Mouse (Mus musculus) MEL (cell line): ENCODE measurements around the gene Elovl5. TPM values are rescaled to one million over a fixed set of nuclear protein-coding genes. Genes with fewer than 3 reads are reported as not detected.

Experiments
- DNase-seq: peaks from one replicate; pipeline ENCODE4 v3.0.0; 2011; ENCODE audit warnings: low read depth, low spot score
- H3K27ac ChIP-seq: 2 replicates; pipeline ENCODE4 v1.5.1; 2012; ENCODE audit warnings: low read depth, mild to moderate bottlenecking, control low read depth, low read length, moderate library complexity; ENCODE audit not compliant: control insufficient read depth
- H3K27me3 ChIP-seq, 2 experiments: fragments of 150-350 bp in 1 of 2; sonication (generic) in 1 of 2; 2 replicates each; pipeline ENCODE4 v1.6.1; 2012; ENCODE audit warnings: low read length in 2 of 2, mild to moderate bottlenecking in 2 of 2, improper control_type of control experiment in 1 of 2, moderate library complexity in 1 of 2; ENCODE audit not compliant: insufficient read depth in 2 of 2, control insufficient read depth in 1 of 2
- H3K36me3 ChIP-seq, 2 experiments: 2 replicates each; pipeline ENCODE4 v1.6.1; 2012 to 2014; ENCODE audit warnings: low read length in 2 of 2, improper control_type of control experiment in 1 of 2, inconsistent platforms in 1 of 2, mild to moderate bottlenecking in 1 of 2; ENCODE audit not compliant: insufficient read depth in 2 of 2, control insufficient read depth in 1 of 2
- H3K4me1 ChIP-seq, 2 experiments: fragments of 150-350 bp in 1 of 2; sonication (generic) in 1 of 2; 2 replicates each; pipeline ENCODE4 v1.6.1; 2012; ENCODE audit warnings: low read length in 2 of 2, improper control_type of control experiment in 1 of 2, mild to moderate bottlenecking in 1 of 2; ENCODE audit not compliant: insufficient read depth in 2 of 2, control insufficient read depth in 1 of 2
- H3K4me3 ChIP-seq, 2 experiments: fragments of 150-350 bp in 1 of 2; sonication (generic) in 1 of 2; 2 replicates each; pipeline ENCODE4 v1.5.1; 2012; ENCODE audit warnings: low read depth in 2 of 2, low read length in 2 of 2, mild to moderate bottlenecking in 2 of 2, moderate library complexity in 2 of 2, control low read depth in 1 of 2, improper control_type of control experiment in 1 of 2; ENCODE audit not compliant: control insufficient read depth in 1 of 2, insufficient read depth in 1 of 2
- H3K79me2 ChIP-seq: 2 replicates; pipeline ENCODE4 v1.6.1; 2012; ENCODE audit warnings: mild to moderate bottlenecking, low read length, moderate library complexity; ENCODE audit not compliant: control insufficient read depth, poor library complexity, insufficient read depth
- H3K9ac ChIP-seq: 2 replicates; pipeline ENCODE4 v1.6.1; 2012; ENCODE audit warnings: low read depth, mild to moderate bottlenecking, control low read depth, low read length, moderate library complexity; ENCODE audit not compliant: control insufficient read depth, poor library complexity, severe bottlenecking
- H3K9me3 ChIP-seq: fragments of 150-350 bp; sonication (generic); replicated peaks from 2 replicates; pipeline ENCODE4 v1.6.1; 2012; ENCODE audit warnings: mild to moderate bottlenecking, low read length, improper control_type of control experiment, moderate library complexity; ENCODE audit not compliant: insufficient read depth
- BHLHE40 ChIP-seq: IDR thresholded peaks from 2 replicates; pipeline ENCODE4 v1.6.1; 2012; ENCODE audit warnings: low read depth, mild to moderate bottlenecking, inconsistent platforms, low read length, improper control_type of control experiment, borderline replicate concordance
- CHD1 ChIP-seq: IDR thresholded peaks from 2 replicates; pipeline ENCODE4 v1.6.1; 2012; ENCODE audit warnings: low read depth, mild to moderate bottlenecking, inconsistent platforms, low read length, improper control_type of control experiment
- CTCF ChIP-seq, 3 experiments: IDR thresholded peaks in 2 of 3; conservative IDR thresholded peaks in 1 of 3; 2 replicates each; pipeline ENCODE4 v1.5.1; 2011 to 2012; ENCODE audit warnings: low read length in 3 of 3, low read depth in 2 of 3, mild to moderate bottlenecking in 2 of 3, improper control_type of control experiment in 1 of 3, inconsistent platforms in 1 of 3, mixed read lengths in 1 of 3, moderate library complexity in 1 of 3; ENCODE audit not compliant: control insufficient read depth in 1 of 3, insufficient read depth in 1 of 3, poor library complexity in 1 of 3, severe bottlenecking in 1 of 3
- E2F4 ChIP-seq: IDR thresholded peaks from 2 replicates; pipeline ENCODE4 v1.6.1; 2011; ENCODE audit warnings: low read depth, low read length, improper control_type of control experiment, borderline replicate concordance
- EP300 ChIP-seq, 2 experiments: IDR thresholded peaks; 2 replicates each; pipeline ENCODE4 v1.6.1; 2011; ENCODE audit warnings: improper control_type of control experiment in 2 of 2, low read length in 2 of 2, low read depth in 1 of 2, mild to moderate bottlenecking in 1 of 2
- GABPA ChIP-seq: IDR thresholded peaks from 2 replicates; pipeline ENCODE4 v1.6.1; 2012; ENCODE audit warnings: low read depth, mild to moderate bottlenecking, inconsistent platforms, low read length, improper control_type of control experiment, moderate library complexity
- GATA1 ChIP-seq: IDR thresholded peaks from 2 replicates; pipeline ENCODE4 v1.6.1; 2011; ENCODE audit warnings: low read depth, low read length, improper control_type of control experiment
- HCFC1 ChIP-seq: IDR thresholded peaks from 2 replicates; pipeline ENCODE4 v1.6.1; 2012; ENCODE audit warnings: low read depth, mild to moderate bottlenecking, inconsistent platforms, low read length, improper control_type of control experiment, moderate library complexity
- JUND ChIP-seq: IDR thresholded peaks from 2 replicates; pipeline ENCODE4 v1.6.1; 2011; ENCODE audit warnings: low read depth, mild to moderate bottlenecking, improper control_type of control experiment, low read length
- KAT2A ChIP-seq: conservative IDR thresholded peaks from 2 replicates; pipeline ENCODE4 v1.6.1; 2012; ENCODE audit warnings: low read depth, low read length, improper control_type of control experiment, inconsistent platforms
- MAFK ChIP-seq: IDR thresholded peaks from 2 replicates; pipeline ENCODE4 v1.6.1; 2011; ENCODE audit warnings: low read depth, mild to moderate bottlenecking, low read length, improper control_type of control experiment, borderline replicate concordance
- MYB ChIP-seq: IDR thresholded peaks from 2 replicates; pipeline ENCODE4 v1.6.1; 2011; ENCODE audit warnings: mild to moderate bottlenecking, low read depth, low read length, improper control_type of control experiment
- MYC ChIP-seq: IDR thresholded peaks from 2 replicates; pipeline ENCODE4 v1.6.1; 2011; ENCODE audit warnings: low read depth, mild to moderate bottlenecking, low read length, improper control_type of control experiment, moderate library complexity
- NELFE ChIP-seq: IDR thresholded peaks from 2 replicates; pipeline ENCODE4 v1.6.1; 2011; ENCODE audit warnings: low read depth, low read length, improper control_type of control experiment
- POLR2A ChIP-seq, 2 experiments: IDR thresholded peaks; 2 replicates each; pipeline ENCODE4 v1.6.1; 2011 to 2012; ENCODE audit warnings: low read length in 2 of 2, mild to moderate bottlenecking in 2 of 2, control low read depth in 1 of 2, improper control_type of control experiment in 1 of 2, low read depth in 1 of 2, moderate library complexity in 1 of 2; ENCODE audit not compliant: control insufficient read depth in 1 of 2, insufficient read depth in 1 of 2, poor library complexity in 1 of 2
- POLR2AphosphoS2 ChIP-seq: IDR thresholded peaks from 2 replicates; pipeline ENCODE4 v1.6.1; 2011; ENCODE audit warnings: low read length, improper control_type of control experiment
- POLR2AphosphoS5 ChIP-seq: IDR thresholded peaks from 2 replicates; pipeline ENCODE4 v1.6.1; 2012; ENCODE audit warnings: low read depth, borderline replicate concordance, mild to moderate bottlenecking, inconsistent platforms, low read length, moderate library complexity, mixed read lengths
- RAD21 ChIP-seq: IDR thresholded peaks from 2 replicates; pipeline ENCODE4 v1.6.1; 2011; ENCODE audit warnings: mild to moderate bottlenecking, low read depth, low read length, improper control_type of control experiment
- RCOR1 ChIP-seq: IDR thresholded peaks from 2 replicates; pipeline ENCODE4 v1.6.1; 2012; ENCODE audit warnings: low read depth, mild to moderate bottlenecking, inconsistent platforms, low read length, improper control_type of control experiment
- SIN3A ChIP-seq: IDR thresholded peaks from 2 replicates; pipeline ENCODE4 v1.6.1; 2012; ENCODE audit warnings: low read length, improper control_type of control experiment, inconsistent platforms
- SMC3 ChIP-seq: IDR thresholded peaks from 2 replicates; pipeline ENCODE4 v1.6.1; 2011; ENCODE audit warnings: low read depth, low read length, improper control_type of control experiment
- UBTF ChIP-seq: IDR thresholded peaks from 2 replicates; pipeline ENCODE4 v1.6.1; 2012; ENCODE audit warnings: low read depth, mild to moderate bottlenecking, inconsistent platforms, low read length, improper control_type of control experiment, moderate library complexity, borderline replicate concordance; ENCODE audit not compliant: insufficient read depth
- USF1 ChIP-seq: IDR thresholded peaks from 2 replicates; pipeline ENCODE4 v1.6.1; 2014; ENCODE audit warnings: low read depth, mild to moderate bottlenecking, inconsistent platforms, low read length, improper control_type of control experiment, moderate library complexity
- USF2 ChIP-seq, 2 experiments: IDR thresholded peaks; 2 replicates each; pipeline ENCODE4 v1.6.1; 2011 to 2012; ENCODE audit warnings: improper control_type of control experiment in 2 of 2, low read length in 2 of 2, borderline replicate concordance in 1 of 2, inconsistent platforms in 1 of 2, low read depth in 1 of 2, mild to moderate bottlenecking in 1 of 2; ENCODE audit not compliant: insufficient read depth in 1 of 2
- ZC3H11A ChIP-seq: IDR thresholded peaks from 2 replicates; pipeline ENCODE4 v1.6.1; 2012; ENCODE audit warnings: low read depth, mild to moderate bottlenecking, inconsistent platforms, low read length, improper control_type of control experiment
- ZKSCAN1 ChIP-seq: IDR thresholded peaks from 2 replicates; pipeline ENCODE4 v1.6.1; 2012; ENCODE audit warnings: low read depth, mild to moderate bottlenecking, inconsistent platforms, low read length, improper control_type of control experiment, moderate library complexity
- polyA plus RNA-seq, 2 experiments: library from polyadenylated mRNA; stranded (reverse) in 1 of 2; unstranded in 1 of 2; fragments of >175 nt in 1 of 2; fragments of >200 nt in 1 of 2; gene quantifications; 2 replicates each; pipeline versions ENCODE4 v1.2.1 to v1.2.4; 2012; ENCODE audit warnings: low replicate concordance in 2 of 2, low read depth in 1 of 2; ENCODE audit not compliant: insufficient read length in 2 of 2, insufficient read depth in 1 of 2, missing spikeins in 1 of 2
- total RNA-seq: library from RNA; depleted of rRNA; stranded (reverse); fragments of 300-350 nt; gene quantifications from 2 replicates; pipeline ENCODE4 v1.2.3, GENCODE M21; 2012

Gene Elovl5
- total and polyA plus RNA-seq, 3 experiments, result 52.3 to 73.0 (median 58.3) TPM

GRCm38 (mm10) chr9:77911508-77912229 lies 5.5 kb upstream of the Elovl5 start (continued):
- TF ChIP-seq SIN3A (peak; percentile 70), GATA1 (peak; percentile 87), MAFK (no peak), UBTF (no peak), MYC (no peak; the same call in 1 of the 2 replicates), MYB (no peak), POLR2A (IDR thresholded peaks at IDR 0.05; ENCODE audit: control insufficient read depth in 1 of 2, insufficient read depth in 1 of 2, low read depth in 1 of 2, low read length in 2 of 2, poor library complexity in 1 of 2) (peak in 1 of 2 experiments; percentile 67; a peak in 1 of 4 replicates), EP300 (IDR thresholded peaks at IDR 0.05; ENCODE audit: low read depth in 1 of 2, low read length in 2 of 2) (peak; percentile 44 to 61; a peak in 3 of 4 replicates), POLR2AphosphoS5 (no peak), HCFC1 (peak; percentile 73), CHD1 (peak; percentile 58; the same call in 1 of the 2 replicates), ZKSCAN1 (no peak), SMC3 (no peak), NELFE (peak; percentile 51; the same call in 1 of the 2 replicates), RCOR1 (peak; percentile 71), BHLHE40 (no peak), POLR2AphosphoS2 (peak; percentile 87)

- H3K27me3 ChIP-seq, result no peaks in the 10 kb centered on the region
- peak overlapping the region; percentile 89 for H3K27ac ChIP-seq
- peaks cover 0 to 26% of the 10 kb centered on the region in 2 experiments; a peak in 2 of 4 replicates for H3K36me3 ChIP-seq
- H3K9ac ChIP-seq, result peak overlapping the region; percentile 55
- no peak for DNase-seq
- H3K4me1 ChIP-seq, result peaks cover 2 to 21% of the 10 kb centered on the region in 2 experiments
- H3K79me2 ChIP-seq, result peaks cover 2% of the 10 kb centered on the region
- H3K9me3 ChIP-seq, result no peaks in the 10 kb centered on the region
- TF ChIP-seq POLR2A (IDR thresholded peaks at IDR 0.05; ENCODE audit: control insufficient read depth in 1 of 2, insufficient read depth in 1 of 2, low read depth in 1 of 2, low read length in 2 of 2, poor library complexity in 1 of 2), result no peak
- no peak for TF ChIP-seq JUND
- TF ChIP-seq CTCF (IDR thresholded peaks at IDR 0.05 in 2 of 3, conservative IDR thresholded peaks at IDR 0.05 in 1 of 3; ENCODE audit: control insufficient read depth in 1 of 3, insufficient read depth in 1 of 3, low read depth in 2 of 3, low read length in 3 of 3, poor library complexity in 1 of 3, severe bottlenecking in 1 of 3), result no peak
- no peak for TF ChIP-seq POLR2AphosphoS5
- no peak for TF ChIP-seq RAD21
- TF ChIP-seq CHD1, result no peak
- no peak for TF ChIP-seq BHLHE40
- TF ChIP-seq ZC3H11A, result no peak
- TF ChIP-seq USF2 (IDR thresholded peaks at IDR 0.05; ENCODE audit: borderline replicate concordance in 1 of 2, insufficient read depth in 1 of 2, low read depth in 1 of 2, low read length in 2 of 2), result no peak
- no peak for TF ChIP-seq KAT2A
- TF ChIP-seq SMC3, result no peak
- no peak for TF ChIP-seq GATA1
- TF ChIP-seq POLR2AphosphoS2, result no peak
- no peak for TF ChIP-seq SIN3A
- TF ChIP-seq EP300 (IDR thresholded peaks at IDR 0.05; ENCODE audit: low read depth in 1 of 2, low read length in 2 of 2), result no peak
- no peak for TF ChIP-seq E2F4
- no peak for TF ChIP-seq GABPA
- TF ChIP-seq USF1, result no peak
- TF ChIP-seq HCFC1, result no peak
- TF ChIP-seq, all 39 proteins: peak for 0
- H3K4me3 ChIP-seq, result peak overlapping the region; percentile 50 to 81
Observed at GRCm38 (mm10) chr9:77912246-77912645, 4.9 kb upstream of the Elovl5 start.
